Mouse (Mus musculus) stomach, postnatal 0 days (tissue): ENCODE data around the gene Cd44. TPM values are rescaled to one million over a fixed set of nuclear protein-coding genes. Genes with fewer than 3 reads are reported as not detected.

ENCODE experiments used
- ATAC-seq: fragments of 200-750 bp; cut with Nextera tagmentation; 2 replicates; pipeline ENCODE4 v1.8.0; 2017; ENCODE audit not compliant: low FRiP score, low TSS enrichment
- DNase-seq: peaks from one replicate; pipeline ENCODE4 v3.0.0-alpha.2; 2016; ENCODE audit warnings: low spot score
- H3K27ac ChIP-seq: fragments of 300-500 bp; sonication (generic); replicated peaks from 2 replicates; pipeline ENCODE4 v1.5.1; 2014; ENCODE audit warnings: mild to moderate bottlenecking, control low read depth
- H3K27me3 ChIP-seq: fragments of 300-500 bp; sonication (generic); 2 replicates; pipeline ENCODE4 v1.6.1; 2014; ENCODE audit warnings: low read length; ENCODE audit not compliant: control insufficient read depth, insufficient read depth
- H3K36me3 ChIP-seq: fragments of 300-500 bp; sonication (generic); 2 replicates; pipeline ENCODE4 v1.6.1; 2014; ENCODE audit warnings: low read length, mixed read lengths; ENCODE audit not compliant: control insufficient read depth, insufficient read depth
- H3K4me1 ChIP-seq: fragments of 300-500 bp; sonication (generic); replicated peaks from 2 replicates; pipeline ENCODE4 v1.6.1; 2014; ENCODE audit warnings: antibody characterized with exemption; ENCODE audit not compliant: control insufficient read depth, insufficient read depth
- H3K4me2 ChIP-seq: fragments of 300-500 bp; sonication (generic); replicated peaks from 2 replicates; pipeline ENCODE4 v1.6.1; 2014; ENCODE audit warnings: low read depth, mild to moderate bottlenecking, control low read depth, moderate library complexity
- H3K4me3 ChIP-seq: fragments of 300-500 bp; sonication (generic); 2 replicates; pipeline ENCODE4 v1.5.1; 2014; ENCODE audit warnings: low read depth, low read length, control low read depth
- H3K9ac ChIP-seq: fragments of 300-500 bp; sonication (generic); 2 replicates; pipeline ENCODE4 v1.6.1; 2014; ENCODE audit warnings: mild to moderate bottlenecking, low read length, control low read depth, mixed read lengths
- H3K9me3 ChIP-seq: fragments of 300-500 bp; sonication (generic); 2 replicates; pipeline ENCODE4 v1.6.1; 2016; ENCODE audit warnings: low read length; ENCODE audit not compliant: control insufficient read depth
- CTCF ChIP-seq: IDR thresholded peaks from 2 replicates; pipeline ENCODE4 v1.5.1; 2016; ENCODE audit warnings: antibody characterized with exemption, low read depth, mild to moderate bottlenecking, moderate library complexity
- EP300 ChIP-seq: optimal IDR thresholded peaks from 2 replicates; pipeline ENCODE3; 2016; ENCODE audit warnings: antibody characterized with exemption
- WGBS: fragments of 180-500 bp; shearing (Covaris S2); extraction: QIAGEN DNeasy Blood & Tissue Kit; methylation state at CpG from one replicate; pipeline ENCODE4 v1.1.7; 2014; 5-methylcytosine and 5-hydroxymethylcytosine counted together
- polyA plus RNA-seq: library from polyadenylated mRNA; unstranded; fragments of >200 nt; fragmentation: Nextera tagmentation; extraction: Ambion mirVana; gene quantifications from 2 replicates; pipeline ENCODE4 v1.2.1, GENCODE M21; 2015

Cd44 gene
- polyA plus RNA-seq, 1 experiment from 2014 or later, result 27.5 TPM

GRCm38 (mm10) chr2:102899238-102899637 lies 2.2 kb downstream of the Cd44 start:
- ATAC-seq, result no peak
- WGBS, result 60% methylated on average over 3 of the region's 3 CpGs
- no peak overlapping the region for H3K27ac ChIP-seq
- H3K4me3 ChIP-seq, result peak overlapping the region; percentile 63
- H3K27me3 ChIP-seq, result no peaks in the 10 kb centered on the region
- peak overlapping the region; percentile 51 for H3K9ac ChIP-seq
- H3K4me1 ChIP-seq, result 0 out of 2 replicates have a peak, but pooled peaks cover 2% of the 10 kb centered on the region
- peak overlapping the region; percentile 80 for H3K4me2 ChIP-seq
- no peaks in the 10 kb centered on the region for H3K36me3 ChIP-seq
- no peak for DNase-seq
- H3K9me3 ChIP-seq, result no peaks in the 10 kb centered on the region
- TF ChIP-seq CTCF, result no peak
- no peak for TF ChIP-seq EP300

DNA sequence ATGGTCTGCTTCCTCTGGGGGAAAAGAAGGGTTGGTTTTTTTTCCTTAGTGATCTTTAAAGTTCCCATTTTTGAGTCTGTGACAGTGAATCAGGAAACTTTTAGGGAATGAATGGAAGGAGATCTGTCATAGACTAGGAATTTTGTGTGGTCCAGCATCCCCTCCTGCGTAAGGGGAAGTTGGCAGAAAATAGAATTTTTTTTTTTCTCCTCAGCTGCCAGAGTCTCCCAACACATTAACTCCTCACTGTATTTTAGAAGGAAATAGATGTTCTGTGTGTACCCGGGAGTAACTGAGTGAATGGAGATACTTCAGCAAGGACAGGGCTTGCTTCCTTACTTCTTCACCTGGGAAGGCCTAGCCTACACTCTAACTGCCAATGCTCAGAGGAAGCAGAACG lies 2.9 kb downstream of the Cd44 start:
- 62% methylated on average over 3 of the region's 3 CpGs for WGBS
- Histone ChIP-seq H3K27ac (no peak overlapping the region), H3K4me2 (peak overlapping the region; percentile 80), H3K36me3 (no peaks in the 10 kb centered on the region), H3K4me3 (peak overlapping the region; percentile 63), H3K9ac (no peak overlapping the region), H3K27me3 (no peaks in the 10 kb centered on the region), H3K9me3 (no peaks in the 10 kb centered on the region), H3K4me1 (0 out of 2 replicates have a peak, but pooled peaks cover 2% of the 10 kb centered on the region)
- ATAC-seq (no peak), DNase-seq (no peak)
- TF ChIP-seq CTCF, result no peak
- no peak for TF ChIP-seq EP300

- H3K36me3 ChIP-seq, result no peaks in the 10 kb centered on the region
- 86% methylated on average over 8 of the region's 8 CpGs for WGBS
- no peak for TF ChIP-seq CTCF
- TF ChIP-seq EP300, result no peak
- DNase-seq (no peak), ATAC-seq (no peak)
- 0 out of 2 replicates have a peak, but pooled peaks cover 2% of the 10 kb centered on the region for H3K4me1 ChIP-seq
- no peak overlapping the region for H3K27ac ChIP-seq
- H3K4me2 ChIP-seq, result no peak overlapping the region
- H3K9ac ChIP-seq, result no peak overlapping the region
- no peak overlapping the region for H3K4me3 ChIP-seq
- H3K27me3 ChIP-seq, result no peaks in the 10 kb centered on the region
- H3K9me3 ChIP-seq, result no peaks in the 10 kb centered on the region
These were observed 5.3 kb downstream of the Cd44 start for GRCm38 (mm10) chr2:102896154-102896553.

- no peak overlapping the region for H3K4me3 ChIP-seq
- ATAC-seq, result no peak
- DNase-seq, result no peak
- H3K27ac ChIP-seq, result peak overlapping the region; percentile 67
- no peaks in the 10 kb centered on the region for H3K27me3 ChIP-seq
- 0 out of 2 replicates have a peak, but pooled peaks cover 2% of the 10 kb centered on the region for H3K4me1 ChIP-seq
- H3K9ac ChIP-seq, result no peak overlapping the region
- H3K9me3 ChIP-seq, result no peaks in the 10 kb centered on the region
- no peaks in the 10 kb centered on the region for H3K36me3 ChIP-seq
- WGBS, result 90% methylated on average over 1 of the region's 1 CpGs
- no peak overlapping the region for H3K4me2 ChIP-seq
- no peak for TF ChIP-seq EP300
- no peak for TF ChIP-seq CTCF
These were observed 6.3 kb downstream of the Cd44 start for GRCm38 (mm10) chr2:102895197-102895596.

DNA sequence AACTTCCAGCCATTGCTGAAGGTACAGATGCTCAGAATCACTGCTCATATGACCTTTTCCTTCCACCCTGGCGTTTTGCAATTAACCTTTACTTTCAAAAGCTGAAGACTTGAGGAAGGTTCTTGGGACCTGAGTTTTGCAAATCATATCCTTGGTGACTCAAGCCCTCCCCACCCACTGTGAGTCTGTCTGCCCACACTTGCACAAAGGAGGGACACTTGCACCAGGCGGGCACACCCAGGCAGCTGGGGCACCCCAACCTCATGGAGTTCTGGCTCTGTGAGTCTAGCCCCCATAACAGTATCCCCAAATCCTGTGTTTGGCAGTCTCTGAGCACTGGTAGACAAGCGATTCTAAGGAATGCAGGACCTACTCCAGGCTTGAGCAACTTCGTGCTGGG lies 6.7 kb downstream of the Cd44 start:
- peak overlapping the region; percentile 67 for H3K27ac ChIP-seq
- TF ChIP-seq EP300 (no peak), CTCF (no peak)
- ATAC-seq, result no peak

DNA sequence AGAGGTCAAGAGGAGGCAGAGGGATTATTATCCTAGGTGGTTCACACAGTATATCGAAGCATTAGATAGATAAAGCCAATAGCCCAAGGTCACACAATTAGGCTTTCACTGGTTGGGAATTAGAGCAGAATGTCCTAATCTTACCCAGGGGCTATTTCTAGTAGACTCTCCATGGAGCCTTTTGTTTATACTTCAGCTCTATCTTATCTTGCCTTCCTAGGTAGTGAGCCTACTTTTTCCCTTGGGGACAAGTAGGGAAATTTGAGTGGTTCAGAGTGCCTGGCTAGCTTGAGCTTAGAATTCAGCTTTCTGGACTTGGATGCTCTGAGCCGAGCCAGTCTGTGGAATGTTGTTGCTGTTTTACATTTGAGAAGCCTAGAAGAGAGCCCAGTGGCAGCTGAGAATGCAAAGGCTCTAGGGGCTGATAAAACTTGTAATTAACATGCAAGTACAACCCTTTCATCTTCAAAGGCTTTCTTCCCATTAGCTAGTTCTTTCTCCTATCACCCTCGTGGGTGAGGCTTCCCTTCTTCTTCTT lies 12.7 kb downstream of the Cd44 start:
- 33% methylated on average over 3 of the region's 3 CpGs for WGBS
- H3K36me3 ChIP-seq, result no peaks in the 10 kb centered on the region
- no peak overlapping the region for H3K27ac ChIP-seq
- no peaks in the 10 kb centered on the region for H3K9me3 ChIP-seq
- no peak for ATAC-seq
- TF ChIP-seq EP300 (no peak), CTCF (no peak)
- H3K4me1 ChIP-seq, result no peaks in the 10 kb centered on the region
- no peak overlapping the region for H3K4me2 ChIP-seq
- H3K4me3 ChIP-seq, result no peak overlapping the region
- H3K9ac ChIP-seq, result no peak overlapping the region
- DNase-seq, result no peak
- no peaks in the 10 kb centered on the region for H3K27me3 ChIP-seq

More for the DNA sequence above, 6.7 kb downstream of the Cd44 start:
- DNase-seq, result no peak
- WGBS, result 55% methylated on average over 4 of the region's 4 CpGs
- H3K4me3 ChIP-seq, result no peak overlapping the region
- H3K36me3 ChIP-seq, result no peaks in the 10 kb centered on the region
- no peaks in the 10 kb centered on the region for H3K9me3 ChIP-seq
- no peak overlapping the region for H3K9ac ChIP-seq
- H3K4me1 ChIP-seq, result 0 out of 2 replicates have a peak, but pooled peaks cover 2% of the 10 kb centered on the region
- H3K4me2 ChIP-seq, result no peak overlapping the region
- no peaks in the 10 kb centered on the region for H3K27me3 ChIP-seq
